ENCODE assay signal across 36 mouse cellular contexts in genomic region chr10:79906712-79907111, GRCm38 (mm10). TPM values are rescaled to one million over a fixed set of nuclear protein-coding genes. Genes with fewer than 3 reads are reported as not detected.
DNase-seq lines count a peak whose midpoint lies in the region; ATAC-seq lines count a peak whose summit lies in the region.
"Had no signal": no experiment of that assay in that cellular context is flagged by ENCODE, and none has a peak within 500 bp of the region (broad histone marks: within the 10 kb centered on the region; RNA-seq: fewer than 3 reads in every experiment).

No protein-coding gene starts in this region.

- ATAC-seq in forebrain, embryonic 11.5 days (replicated peaks; ENCODE audit: low FRiP score) = no peak
- ATAC-seq in hindbrain, embryonic 13.5 days (ENCODE audit: low FRiP score) = no peak
- ATAC-seq in hindbrain, embryonic 14.5 days (ENCODE audit: low FRiP score) = no peak
- ATAC-seq in limb, embryonic 13.5 days (ENCODE audit: low FRiP score, low read depth) = no peak
- ATAC-seq: forebrain, embryonic 13.5 days; forebrain, embryonic 16.5 days; hindbrain, postnatal 0 days; inflammation-experienced regulatory T-cells, adult 6 months; intestine, embryonic 16.5 days; Patski had no signal

- H3K4me2 ChIP-seq in forebrain, embryonic 11.5 days (ENCODE audit: low read depth, low read length, severe bottlenecking) = no peak overlapping the region
- no peak overlapping the region for H3K4me2 ChIP-seq in hindbrain, embryonic 13.5 days
- H3K4me2 ChIP-seq in hindbrain, embryonic 14.5 days (replicated peaks) = no peak overlapping the region
- H3K4me2 ChIP-seq in limb, embryonic 13.5 days (replicated peaks) = no peak overlapping the region
- H3K4me2 ChIP-seq: embryonic facial prominence, embryonic 15.5 days; forebrain, embryonic 13.5 days; heart, embryonic 11.5 days had no signal

- H3K27me3 ChIP-seq in forebrain, embryonic 10.5 days (ENCODE audit: poor library complexity, severe bottlenecking) = peaks cover 60% of the 10 kb centered on the region
- H3K27me3 ChIP-seq in forebrain, embryonic 11.5 days (ENCODE audit: control insufficient read depth, insufficient read depth, low read length) = peaks cover 13% of the 10 kb centered on the region; the same call in 1 of the 2 replicates
- H3K27me3 ChIP-seq in hindbrain, embryonic 13.5 days = 0 out of 2 replicates have a peak, but pooled peaks cover 5% of the 10 kb centered on the region
- H3K27me3 ChIP-seq in hindbrain, embryonic 14.5 days (ENCODE audit: control insufficient read depth, insufficient read depth, low read length) = no peaks in the 10 kb centered on the region
- no peaks in the 10 kb centered on the region for H3K27me3 ChIP-seq in limb, embryonic 13.5 days
- H3K27me3 ChIP-seq: CH12.LX; embryonic facial prominence, embryonic 15.5 days; Patski had no signal

- H3K4me3 ChIP-seq in forebrain, embryonic 10.5 days = peak overlapping the region; percentile 9; the same call in 1 of the 2 replicates
- no peak overlapping the region for H3K4me3 ChIP-seq in forebrain, embryonic 11.5 days (ENCODE audit: low read depth, low read length)
- H3K4me3 ChIP-seq in hindbrain, embryonic 13.5 days = no peak overlapping the region
- H3K4me3 ChIP-seq in hindbrain, embryonic 14.5 days (replicated peaks; ENCODE audit: low read length) = no peak overlapping the region
- no peak overlapping the region for H3K4me3 ChIP-seq in limb, embryonic 13.5 days
- H3K4me3 ChIP-seq: embryonic facial prominence, embryonic 15.5 days; forebrain, embryonic 13.5 days; heart, adult 2 months; hindbrain, embryonic 12.5 days had no signal

- H3K36me3 ChIP-seq in forebrain, embryonic 10.5 days (replicated peaks) = peaks cover 68% of the 10 kb centered on the region
- no peaks in the 10 kb centered on the region; the same call in 1 of the 2 replicates for H3K36me3 ChIP-seq in forebrain, embryonic 11.5 days (ENCODE audit: control insufficient read depth, insufficient read depth, low read length)
- peaks cover 60% of the 10 kb centered on the region for H3K36me3 ChIP-seq in hindbrain, embryonic 13.5 days
- H3K36me3 ChIP-seq in hindbrain, embryonic 14.5 days (replicated peaks; ENCODE audit: control insufficient read depth, insufficient read depth) = peaks cover 56% of the 10 kb centered on the region
- H3K36me3 ChIP-seq in limb, embryonic 13.5 days = peaks cover 70% of the 10 kb centered on the region

- no peak overlapping the region for H3K9ac ChIP-seq in forebrain, embryonic 11.5 days (ENCODE audit: low read length)
- 0 out of 2 replicates have a peak overlapping the region, but pooled peaks have one; percentile 5 for H3K9ac ChIP-seq in hindbrain, embryonic 13.5 days
- no peak overlapping the region for H3K9ac ChIP-seq in hindbrain, embryonic 14.5 days
- H3K9ac ChIP-seq in limb, embryonic 13.5 days = peak overlapping the region; percentile 25; the same call in 1 of the 2 replicates
- H3K9ac ChIP-seq: embryonic facial prominence, embryonic 15.5 days; forebrain, embryonic 13.5 days had no signal

- 95% methylated on average over 9 of the region's 9 CpGs for whole genome bisulfite sequencing in forebrain, embryonic 10.5 days
- WGBS in forebrain, embryonic 11.5 days = 96% methylated on average over 9 of the region's 9 CpGs
- WGBS in hindbrain, embryonic 13.5 days = 97% methylated on average over 9 of the region's 9 CpGs
- 92% methylated on average over 9 of the region's 9 CpGs for WGBS in hindbrain, embryonic 14.5 days
- WGBS in limb, embryonic 13.5 days = 92% methylated on average over 9 of the region's 9 CpGs

- peaks cover 20% of the 10 kb centered on the region for H3K4me1 ChIP-seq in forebrain, embryonic 10.5 days
- H3K4me1 ChIP-seq in forebrain, embryonic 11.5 days (replicated peaks; ENCODE audit: control insufficient read depth, insufficient read depth, low read length) = 0 out of 2 replicates have a peak, but pooled peaks cover 5% of the 10 kb centered on the region
- peaks cover 14% of the 10 kb centered on the region for H3K4me1 ChIP-seq in hindbrain, embryonic 13.5 days (replicated peaks)
- peaks cover 11% of the 10 kb centered on the region for H3K4me1 ChIP-seq in hindbrain, embryonic 14.5 days (replicated peaks; ENCODE audit: control insufficient read depth, insufficient read depth, low read length)
- H3K4me1 ChIP-seq in limb, embryonic 13.5 days = peaks cover 12% of the 10 kb centered on the region

- DNase-seq in cerebellum, adult 11-12 months = peak; percentile 68
- no peak for DNase-seq in cerebellum, postnatal 14 days
- DNase-seq in forebrain, embryonic 10.5 days (ENCODE audit: extremely low spot score, low spot score) = no peak
- no peak for DNase-seq in forebrain, embryonic 11.5 days (ENCODE audit: low spot score)
- DNase-seq in hindbrain, embryonic 14.5 days (ENCODE audit: low spot score) = no peak
- no peak for DNase-seq in adrenal gland, postnatal 10 days
- DNase-seq: adrenal gland, adult 2 months; adrenal gland, postnatal 25 days; B cell, adult 2 months; embryo, embryonic 11 days; gastrocnemius, postnatal 14 days; heart, adult 2 months; kidney, adult 18-20 months; kidney, adult 9 months had no signal

- 0 out of 2 replicates have a peak, but pooled peaks cover 3% of the 10 kb centered on the region for H3K9me3 ChIP-seq in forebrain, embryonic 10.5 days
- H3K9me3 ChIP-seq in forebrain, embryonic 11.5 days (ENCODE audit: control insufficient read depth, low read length) = no peaks in the 10 kb centered on the region
- no peaks in the 10 kb centered on the region for H3K9me3 ChIP-seq in hindbrain, embryonic 13.5 days
- H3K9me3 ChIP-seq in hindbrain, embryonic 14.5 days (ENCODE audit: control insufficient read depth, low read length) = no peaks in the 10 kb centered on the region
- H3K9me3 ChIP-seq in limb, embryonic 13.5 days = no peaks in the 10 kb centered on the region
- H3K9me3 ChIP-seq: embryonic facial prominence, embryonic 15.5 days; forebrain, embryonic 13.5 days; G1E; hindbrain, embryonic 12.5 days had no signal

- H3K27ac ChIP-seq in forebrain, embryonic 10.5 days = no peak overlapping the region
- H3K27ac ChIP-seq in forebrain, embryonic 11.5 days (ENCODE audit: low read depth, low read length) = no peak overlapping the region
- no peak overlapping the region for H3K27ac ChIP-seq in hindbrain, embryonic 13.5 days
- H3K27ac ChIP-seq in hindbrain, embryonic 14.5 days = no peak overlapping the region
- no peak overlapping the region for H3K27ac ChIP-seq in limb, embryonic 13.5 days
- H3K27ac ChIP-seq: embryonic facial prominence, embryonic 15.5 days; forebrain, embryonic 13.5 days; heart, adult 2 months; hindbrain, embryonic 12.5 days; hindbrain, postnatal 0 days had no signal

RNA-seq across cellular contexts. Expression of gene Med16, which starts 2.0 kb away (rescaled TPM):
- polyA plus RNA-seq in forebrain, embryonic 10.5 days (2016; fragmentation: Nextera tagmentation; extraction: Ambion mirVana) = 61.8 and 65.7 TPM in 2 replicates
- polyA plus RNA-seq in forebrain, embryonic 11.5 days (2014; fragmentation: Nextera tagmentation; extraction: Ambion mirVana) = 60.4 and 60.6 TPM in 2 replicates
- polyA plus RNA-seq in hindbrain, embryonic 13.5 days (2015; fragmentation: Nextera tagmentation; extraction: Ambion mirVana) = 55.3 and 58.3 TPM in 2 replicates
- polyA plus RNA-seq in hindbrain, embryonic 14.5 days (2014; fragmentation: Nextera tagmentation; extraction: Ambion mirVana) = 42.0 and 42.5 TPM in 2 replicates
- 44.9 and 46.8 TPM in 2 replicates for polyA plus RNA-seq in limb, embryonic 13.5 days (2015; fragmentation: Nextera tagmentation; extraction: Ambion mirVana)
- 10 to 100 TPM; 48.1 to 50.8 TPM for total RNA-seq in adrenal gland, postnatal 10 days (2021)

RNA-seq across cellular contexts. Expression of gene Gm26602, which starts 3.9 kb away (rescaled TPM):
- 1.9 TPM in 1 of 2 replicates, not detected in the other for polyA plus RNA-seq in forebrain, embryonic 10.5 days (2016; fragmentation: Nextera tagmentation; extraction: Ambion mirVana)
- polyA plus RNA-seq in forebrain, embryonic 11.5 days (2014; fragmentation: Nextera tagmentation; extraction: Ambion mirVana) = 3.3 and 14.8 TPM in 2 replicates
- 20.6 and 22.0 TPM in 2 replicates for polyA plus RNA-seq in hindbrain, embryonic 13.5 days (2015; fragmentation: Nextera tagmentation; extraction: Ambion mirVana)
- 1.1 TPM in 1 of 2 replicates, not detected in the other for polyA plus RNA-seq in hindbrain, embryonic 14.5 days (2014; fragmentation: Nextera tagmentation; extraction: Ambion mirVana)
- 20.3 TPM in 1 of 2 replicates, not detected in the other for polyA plus RNA-seq in limb, embryonic 13.5 days (2015; fragmentation: Nextera tagmentation; extraction: Ambion mirVana)
- not detected for total RNA-seq in adrenal gland, postnatal 10 days (2021)
- total RNA-seq: adrenal gland, adult 2 months; adrenal gland, postnatal 25 days; G1E; gastrocnemius, adult 18-20 months; gastrocnemius, postnatal 14 days; heart, adult 2 months; heart, postnatal 25 days; hematopoietic stem cell, adult 5-6 weeks; hindbrain, postnatal 0 days had no signal
- polyA plus RNA-seq: adrenal gland, adult 2 months; cortical plate, adult 2 months; gonadal fat pad, adult 2 months; heart, adult 2 months; heart, embryonic 14.5 days; kidney, embryonic 16.5 days; Patski had no signal

RNA-seq across cellular contexts. Expression of gene Kiss1r, which starts 10.1 kb away (rescaled TPM):
- polyA plus RNA-seq in forebrain, embryonic 10.5 days (2016; fragmentation: Nextera tagmentation; extraction: Ambion mirVana) = 0.28 and 0.48 TPM in 2 replicates
- 0.55 and 1.0 TPM in 2 replicates for polyA plus RNA-seq in forebrain, embryonic 11.5 days (2014; fragmentation: Nextera tagmentation; extraction: Ambion mirVana)
- 2.1 and 2.3 TPM in 2 replicates for polyA plus RNA-seq in hindbrain, embryonic 13.5 days (2015; fragmentation: Nextera tagmentation; extraction: Ambion mirVana)
- polyA plus RNA-seq in hindbrain, embryonic 14.5 days (2014; fragmentation: Nextera tagmentation; extraction: Ambion mirVana) = 1.7 and 2.6 TPM in 2 replicates
- polyA plus RNA-seq in limb, embryonic 13.5 days (2015; fragmentation: Nextera tagmentation; extraction: Ambion mirVana) = 0.94 and 1.0 TPM in 2 replicates
- 1 to 10 TPM in 1 of 2 experiments, under 1 TPM in 1; 0.69 to 1.8 TPM for total RNA-seq in adrenal gland, postnatal 10 days (2021)
- polyA plus RNA-seq: inflammation-experienced regulatory T-cells, adult 6 months had no signal

RNA-seq across cellular contexts. Expression of gene R3hdm4, which starts 14.3 kb away (rescaled TPM):
- polyA plus RNA-seq in forebrain, embryonic 10.5 days (2016; fragmentation: Nextera tagmentation; extraction: Ambion mirVana) = 112 and 116 TPM in 2 replicates
- polyA plus RNA-seq in forebrain, embryonic 11.5 days (2014; fragmentation: Nextera tagmentation; extraction: Ambion mirVana) = 135 and 145 TPM in 2 replicates
- polyA plus RNA-seq in hindbrain, embryonic 13.5 days (2015; fragmentation: Nextera tagmentation; extraction: Ambion mirVana) = 243 and 256 TPM in 2 replicates
- polyA plus RNA-seq in hindbrain, embryonic 14.5 days (2014; fragmentation: Nextera tagmentation; extraction: Ambion mirVana) = 228 and 232 TPM in 2 replicates
- 186 and 188 TPM in 2 replicates for polyA plus RNA-seq in limb, embryonic 13.5 days (2015; fragmentation: Nextera tagmentation; extraction: Ambion mirVana)
- total RNA-seq in adrenal gland, postnatal 10 days (2021) = 10 to 100 TPM; 78.9 to 93.6 TPM

RNA-seq across cellular contexts. Expression of gene Cfd, which starts 16.1 kb away (rescaled TPM):
- not detected in 2 replicates for polyA plus RNA-seq in forebrain, embryonic 10.5 days (2016; fragmentation: Nextera tagmentation; extraction: Ambion mirVana)
- not detected in 2 replicates for polyA plus RNA-seq in forebrain, embryonic 11.5 days (2014; fragmentation: Nextera tagmentation; extraction: Ambion mirVana)
- not detected in 2 replicates for polyA plus RNA-seq in hindbrain, embryonic 13.5 days (2015; fragmentation: Nextera tagmentation; extraction: Ambion mirVana)
- not detected in 2 replicates for polyA plus RNA-seq in hindbrain, embryonic 14.5 days (2014; fragmentation: Nextera tagmentation; extraction: Ambion mirVana)
- not detected in 2 replicates for polyA plus RNA-seq in limb, embryonic 13.5 days (2015; fragmentation: Nextera tagmentation; extraction: Ambion mirVana)
- 100 to 1,000 TPM; 316 to 348 TPM for total RNA-seq in adrenal gland, postnatal 10 days (2021)
- total RNA-seq: CH12.LX; G1E; hematopoietic stem cell, adult 5-6 weeks; hindbrain, postnatal 0 days had no signal
- polyA plus RNA-seq: embryonic facial prominence, embryonic 11.5 days; embryonic facial prominence, embryonic 15.5 days; forebrain, embryonic 13.5 days; forebrain, embryonic 16.5 days; G1E; heart, embryonic 11.5 days; heart, embryonic 14.5 days; heart, postnatal 0 days; hindbrain, embryonic 12.5 days; hindbrain, postnatal 0 days; inflammation-experienced regulatory T-cells, adult 6 months; intestine, embryonic 16.5 days; kidney, embryonic 16.5 days; Patski had no signal

Comparison
In these comparisons a context has a peak if more than half of its experiments do, and no peak if none do; other contexts are left out.
1. H3K9ac ChIP-seq: peak in hindbrain, embryonic 13.5 days (single experiment) and limb, embryonic 13.5 days (single experiment); none in forebrain, embryonic 11.5 days (single experiment) and hindbrain, embryonic 14.5 days (single experiment).